Comparison of ENCODE assay signal across 27 mouse cellular contexts in the genomic region with DNA sequence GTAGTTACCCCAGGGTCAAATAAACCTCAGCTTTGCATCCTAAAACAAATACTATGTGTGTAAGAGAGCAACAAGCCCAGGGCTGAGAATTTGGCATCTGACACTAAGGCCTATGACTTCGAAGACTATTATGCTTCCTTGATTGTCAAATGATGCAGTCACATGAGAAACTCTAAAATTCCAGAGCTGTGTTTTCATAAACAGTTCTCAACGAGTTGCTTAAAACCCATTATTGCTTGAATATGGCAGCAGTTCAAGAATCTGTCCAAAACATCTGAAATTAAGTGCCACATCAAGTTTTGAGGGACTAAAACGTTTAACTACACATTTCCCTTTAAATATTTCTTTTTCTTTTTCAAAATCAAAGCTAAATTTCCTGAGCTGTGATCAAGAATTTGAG. TPM values are rescaled to one million over a fixed set of nuclear protein-coding genes. Genes with fewer than 3 reads are reported as not detected.
DNase-seq lines count a peak whose midpoint lies in the region; ATAC-seq and TF ChIP-seq lines count a peak whose summit lies in the region.
"Had no signal": no experiment of that assay in that cellular context is flagged by ENCODE, and none has a peak within 500 bp of the region (broad histone marks: within the 10 kb centered on the region; RNA-seq: fewer than 3 reads in every experiment).

No protein-coding gene starts in this region.

- no peak overlapping the region for H3K9ac ChIP-seq in kidney, postnatal 0 days (ENCODE audit: low read depth, low read length)
- no peak overlapping the region for H3K9ac ChIP-seq in lung, postnatal 0 days (replicated peaks; ENCODE audit: low read depth)
- H3K9ac ChIP-seq in forebrain, postnatal 0 days: no peak overlapping the region
- H3K9ac ChIP-seq: embryonic facial prominence, embryonic 12.5 days; forebrain, embryonic 13.5 days; heart, embryonic 12.5 days; heart, embryonic 15.5 days; hindbrain, embryonic 13.5 days had no signal

- H3K4me2 ChIP-seq in kidney, postnatal 0 days (ENCODE audit: low read length): no peak overlapping the region
- no peak overlapping the region for H3K4me2 ChIP-seq in lung, postnatal 0 days (replicated peaks; ENCODE audit: low read depth, low read length)
- H3K4me2 ChIP-seq in forebrain, postnatal 0 days (ENCODE audit: low read depth): no peak overlapping the region
- H3K4me2 ChIP-seq: embryonic facial prominence, embryonic 12.5 days; forebrain, embryonic 13.5 days; heart, embryonic 12.5 days; heart, embryonic 15.5 days; hindbrain, embryonic 13.5 days had no signal

- no peak for ATAC-seq in kidney, postnatal 0 days (replicated peaks; ENCODE audit: low FRiP score, low read depth)
- ATAC-seq in lung, postnatal 0 days: no peak; the same call in 1 of the 2 replicates
- ATAC-seq in forebrain, postnatal 0 days: no peak
- ATAC-seq: activated CD4-positive, CD25-positive, alpha-beta regulatory T cell, adult 4 months; forebrain, embryonic 13.5 days; forebrain, embryonic 16.5 days; hindbrain, embryonic 16.5 days had no signal

- WGBS in kidney, postnatal 0 days: 46% methylated on average over 3 of the region's 3 CpGs
- 30% methylated on average over 3 of the region's 3 CpGs for WGBS in lung, postnatal 0 days
- WGBS in lung, adult 2 months: 22% methylated on average over 3 of the region's 3 CpGs
- WGBS in forebrain, postnatal 0 days: 52% methylated on average over 3 of the region's 3 CpGs

- no peaks in the 10 kb centered on the region for H3K9me3 ChIP-seq in kidney, postnatal 0 days (replicated peaks; ENCODE audit: low read length)
- no peaks in the 10 kb centered on the region for H3K9me3 ChIP-seq in lung, postnatal 0 days (ENCODE audit: low read length)
- no peaks in the 10 kb centered on the region for H3K9me3 ChIP-seq in forebrain, postnatal 0 days (ENCODE audit: low read length)
- H3K9me3 ChIP-seq: embryonic facial prominence, embryonic 12.5 days; forebrain, embryonic 10.5 days; forebrain, embryonic 13.5 days; heart, embryonic 12.5 days; heart, embryonic 15.5 days; hindbrain, embryonic 10.5 days; hindbrain, embryonic 13.5 days had no signal

- TF ChIP-seq EP300 in lung, postnatal 0 days (IDR thresholded peaks at IDR 0.05): no peak

- H3K36me3 ChIP-seq in kidney, postnatal 0 days (ENCODE audit: insufficient read depth, low read length): no peaks in the 10 kb centered on the region
- H3K36me3 ChIP-seq in lung, postnatal 0 days (ENCODE audit: insufficient read depth, low read length): no peaks in the 10 kb centered on the region
- H3K36me3 ChIP-seq in forebrain, postnatal 0 days (ENCODE audit: insufficient read depth): no peaks in the 10 kb centered on the region
- H3K36me3 ChIP-seq: heart, embryonic 15.5 days had no signal

- TF ChIP-seq CTCF in kidney, postnatal 0 days (IDR thresholded peaks at IDR 0.05; ENCODE audit: low read depth): no peak
- no peak for TF ChIP-seq CTCF in lung, postnatal 0 days (IDR thresholded peaks at IDR 0.05)
- no peak for TF ChIP-seq CTCF in lung, adult 2 months (IDR thresholded peaks at IDR 0.05; ENCODE audit: insufficient read depth, low read length)
- no peak for TF ChIP-seq CTCF in forebrain, postnatal 0 days (IDR thresholded peaks at IDR 0.05; ENCODE audit: low read depth)

- DNase-seq in kidney, postnatal 0 days (ENCODE audit: low spot score): peak; percentile 11
- no peak for DNase-seq in kidney, adult 8-10 months
- DNase-seq in lung, postnatal 0 days (ENCODE audit: low spot score): peak; percentile 62
- no peak for DNase-seq in lung, adult 2 months
- DNase-seq in 3T3-L1 (ENCODE audit: low read depth, low spot score) (peak; percentile 28), adipocyte (ENCODE audit: low spot score) (peak; percentile 83)
- DNase-seq in forebrain, postnatal 0 days: no peak
- DNase-seq: adrenal gland, postnatal 10 days; adrenal gland, postnatal 36 days; cerebellum, adult 18-20 months; cerebellum, adult 9-10 months; cerebellum, postnatal 14 days; gastrocnemius, postnatal 25 days; heart, adult 18-20 months; heart, postnatal 10 days; heart, postnatal 36 days had no signal

- H3K4me1 ChIP-seq in kidney, postnatal 0 days (replicated peaks; ENCODE audit: insufficient read depth, low read length): no peaks in the 10 kb centered on the region
- no peaks in the 10 kb centered on the region for H3K4me1 ChIP-seq in lung, postnatal 0 days (ENCODE audit: insufficient read depth, low read depth, low read length)
- H3K4me1 ChIP-seq in lung, adult 2 months (ENCODE audit: control insufficient read depth, insufficient read depth, low read length): no peaks in the 10 kb centered on the region; the same call in 1 of the 2 replicates
- H3K4me1 ChIP-seq in forebrain, postnatal 0 days (ENCODE audit: insufficient read depth): no peaks in the 10 kb centered on the region
- H3K4me1 ChIP-seq: embryonic facial prominence, embryonic 12.5 days; forebrain, embryonic 10.5 days; forebrain, embryonic 13.5 days; heart, embryonic 12.5 days; heart, embryonic 15.5 days; hindbrain, embryonic 10.5 days; hindbrain, embryonic 13.5 days had no signal

- no peak overlapping the region for H3K4me3 ChIP-seq in kidney, postnatal 0 days (replicated peaks; ENCODE audit: low read depth, low read length)
- no peak overlapping the region for H3K4me3 ChIP-seq in lung, postnatal 0 days (ENCODE audit: low read depth, low read length)
- no peak overlapping the region for H3K4me3 ChIP-seq in lung, adult 2 months (replicated peaks; ENCODE audit: extremely low read depth, low read depth, low read length)
- no peak overlapping the region for H3K4me3 ChIP-seq in forebrain, postnatal 0 days (ENCODE audit: low read depth, low read length)
- H3K4me3 ChIP-seq: embryonic facial prominence, embryonic 12.5 days; erythroblast, embryonic 14.5 days; forebrain, embryonic 10.5 days; forebrain, embryonic 13.5 days; heart, embryonic 12.5 days; heart, embryonic 15.5 days; hindbrain, embryonic 10.5 days; hindbrain, embryonic 13.5 days had no signal

- H3K27me3 ChIP-seq in kidney, postnatal 0 days (ENCODE audit: insufficient read depth, low read length): no peaks in the 10 kb centered on the region
- H3K27me3 ChIP-seq in lung, postnatal 0 days (replicated peaks; ENCODE audit: insufficient read depth, low read length): no peaks in the 10 kb centered on the region
- H3K27me3 ChIP-seq in forebrain, postnatal 0 days (ENCODE audit: insufficient read depth, low read length): no peaks in the 10 kb centered on the region
- H3K27me3 ChIP-seq: embryonic facial prominence, embryonic 12.5 days; forebrain, embryonic 13.5 days; heart, embryonic 12.5 days; heart, embryonic 15.5 days; hindbrain, embryonic 13.5 days had no signal

- TF ChIP-seq POLR2A in lung, adult 2 months (IDR thresholded peaks at IDR 0.05; ENCODE audit: borderline replicate concordance, extremely low read depth, low read depth, low read length): no peak

- no peak overlapping the region for H3K27ac ChIP-seq in kidney, postnatal 0 days
- no peak overlapping the region for H3K27ac ChIP-seq in lung, postnatal 0 days (ENCODE audit: low read length)
- H3K27ac ChIP-seq in forebrain, postnatal 0 days (ENCODE audit: low read depth, low read length): no peak overlapping the region
- H3K27ac ChIP-seq: embryonic facial prominence, embryonic 12.5 days; forebrain, embryonic 10.5 days; forebrain, embryonic 13.5 days; heart, embryonic 15.5 days; hindbrain, embryonic 10.5 days; hindbrain, embryonic 13.5 days had no signal

RNA-seq across cellular contexts. Expression of a gene that starts 50.1 kb away (rescaled TPM):
- 223 and 226 TPM in 2 replicates for polyA plus RNA-seq in kidney, postnatal 0 days (2015; fragmentation: Nextera tagmentation; extraction: Ambion mirVana)
- 159 and 165 TPM in 2 replicates for polyA plus RNA-seq in lung, postnatal 0 days (2015; fragmentation: Nextera tagmentation; extraction: Ambion mirVana)
- 18.4 and 44.2 TPM in 2 replicates for polyA plus RNA-seq in lung, adult 2 months (2012; rRNA removed)
- 166 and 195 TPM in 2 replicates for total RNA-seq in forebrain, postnatal 0 days (2014; rRNA removed)
- 205 and 209 TPM in 2 replicates for polyA plus RNA-seq in forebrain, postnatal 0 days (2015; fragmentation: Nextera tagmentation; extraction: Ambion mirVana)

Comparison
In these comparisons a context has a peak if more than half of its experiments do, and no peak if none do; other contexts are left out.
1. DNase-seq: peak in kidney, postnatal 0 days (single experiment), lung, postnatal 0 days (single experiment), 3T3-L1 (single experiment) and adipocyte (single experiment); none in kidney, adult 8-10 months (0 of 2), lung, adult 2 months (single experiment) and forebrain, postnatal 0 days (single experiment).